Comparison of ENCODE assay signal across 7 mouse cellular contexts in the genomic region with DNA sequence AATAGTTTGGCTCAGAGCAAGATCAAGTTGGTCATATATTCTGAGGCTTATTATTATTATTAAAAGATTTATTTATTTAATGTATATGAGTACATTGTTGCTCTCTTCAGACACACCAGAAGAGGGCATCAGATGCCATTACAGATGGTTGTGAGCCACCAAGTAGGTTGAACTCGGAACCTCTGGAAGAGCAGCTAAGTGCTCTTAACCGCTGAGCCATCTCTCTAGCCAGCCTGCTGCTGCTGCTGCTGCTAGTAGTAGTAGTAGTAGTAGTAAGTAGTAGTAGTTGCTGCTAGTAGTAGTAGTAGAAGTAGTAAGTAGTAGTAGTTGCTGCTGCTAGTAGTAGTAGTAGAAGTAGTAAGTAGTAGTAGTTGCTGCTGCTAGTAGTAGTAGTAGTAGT. TPM values are rescaled to one million over a fixed set of nuclear protein-coding genes. Genes with fewer than 3 reads are reported as not detected.
A peak's percentile ranks its signal among the peaks of the same experiment; 100 is the strongest.
DNase-seq lines count a peak whose midpoint lies in the region; ATAC-seq and TF ChIP-seq lines count a peak whose summit lies in the region.
"Not testable (repeated sequence)": the region's sequence is repeated elsewhere in the genome, so short reads cannot be mapped to it uniquely, and the experiment has no call there.

No protein-coding gene starts in this region.

- H3K4me3 ChIP-seq in heart, embryonic 11.5 days (ENCODE audit: low read depth, low read length) = peak overlapping the region; percentile 55
- H3K4me3 ChIP-seq in hindbrain, embryonic 16.5 days (ENCODE audit: low read length) = peak overlapping the region; percentile 43
- peak overlapping the region; percentile 63 for H3K4me3 ChIP-seq in limb, embryonic 10.5 days
- peak overlapping the region; percentile 61 for H3K4me3 ChIP-seq in liver, postnatal 0 days (ENCODE audit: low read depth, low read length)
- H3K4me3 ChIP-seq in midbrain, embryonic 16.5 days (ENCODE audit: low read depth, low read length) = peak overlapping the region; percentile 57

- peaks cover 15% of the 10 kb centered on the region for H3K4me1 ChIP-seq in heart, embryonic 11.5 days (ENCODE audit: control insufficient read depth, insufficient read depth, low read length)
- peaks cover 16% of the 10 kb centered on the region for H3K4me1 ChIP-seq in hindbrain, embryonic 16.5 days (ENCODE audit: control insufficient read depth, insufficient read depth, low read depth, low read length)
- H3K4me1 ChIP-seq in limb, embryonic 10.5 days = peaks cover 26% of the 10 kb centered on the region
- peaks cover 15% of the 10 kb centered on the region for H3K4me1 ChIP-seq in liver, postnatal 0 days (ENCODE audit: insufficient read depth)
- H3K4me1 ChIP-seq in midbrain, embryonic 16.5 days (ENCODE audit: control insufficient read depth, insufficient read depth, low read length) = peaks cover 15% of the 10 kb centered on the region

- WGBS in heart, embryonic 11.5 days (ENCODE audit: insufficient replicate concordance) = 68% methylated on average over 2 of the region's 2 CpGs
- 72% methylated on average over 2 of the region's 2 CpGs for WGBS in hindbrain, embryonic 16.5 days
- WGBS in limb, embryonic 10.5 days = 77% methylated on average over 2 of the region's 2 CpGs
- 34% methylated on average over 2 of the region's 2 CpGs for WGBS in liver, postnatal 0 days (ENCODE audit: insufficient replicate concordance)
- WGBS in midbrain, embryonic 16.5 days = 82% methylated on average over 2 of the region's 2 CpGs

- peak; percentile 34 for DNase-seq in MN1 (ENCODE audit: low spot score)
- DNase-seq in limb, embryonic 10.5 days (ENCODE audit: low spot score); liver, postnatal 0 days: not testable (repeated sequence)

- ATAC-seq in erythroblast, adult 5-6 weeks (replicated peaks; ENCODE audit: low FRiP score, poor library complexity, severe bottlenecking) = peak; percentile 21
- ATAC-seq in heart, embryonic 11.5 days (replicated peaks; ENCODE audit: insufficient number of reproducible peaks, low FRiP score, low TSS enrichment); hindbrain, embryonic 16.5 days; liver, postnatal 0 days; midbrain, embryonic 16.5 days: not testable (repeated sequence)

- H3K9me3 ChIP-seq in heart, embryonic 11.5 days (replicated peaks; ENCODE audit: control insufficient read depth, low read length); hindbrain, embryonic 16.5 days (ENCODE audit: control insufficient read depth, low read length); limb, embryonic 10.5 days (replicated peaks); liver, postnatal 0 days (ENCODE audit: low read length); midbrain, embryonic 16.5 days (replicated peaks; ENCODE audit: control insufficient read depth, low read length, poor library complexity, severe bottlenecking): not testable (repeated sequence)

- peak overlapping the region; percentile 97 for H3K27ac ChIP-seq in heart, embryonic 11.5 days (ENCODE audit: low read depth, low read length)
- peak overlapping the region; percentile 59; the same call in 1 of the 2 replicates for H3K27ac ChIP-seq in hindbrain, embryonic 16.5 days (ENCODE audit: low read depth, low read length)
- H3K27ac ChIP-seq in limb, embryonic 10.5 days; midbrain, embryonic 16.5 days (ENCODE audit: low read length): not testable (repeated sequence)
- peak overlapping the region; percentile 97 for H3K27ac ChIP-seq in liver, postnatal 0 days (ENCODE audit: low read depth)

- not testable (repeated sequence) for H3K36me3 ChIP-seq in heart, embryonic 11.5 days (ENCODE audit: control insufficient read depth, insufficient read depth, low read length); hindbrain, embryonic 16.5 days (ENCODE audit: control insufficient read depth, insufficient read depth, low read length); limb, embryonic 10.5 days; liver, postnatal 0 days (replicated peaks; ENCODE audit: insufficient read depth, low read length); midbrain, embryonic 16.5 days (ENCODE audit: control insufficient read depth, insufficient read depth, low read length)

- peak; percentile 28; the same call in 1 of the 2 replicates for TF ChIP-seq EP300 in liver, postnatal 0 days (IDR thresholded peaks at IDR 0.05; ENCODE audit: low read depth)

- not testable (repeated sequence) for H3K9ac ChIP-seq in heart, embryonic 11.5 days (ENCODE audit: low read depth, low read length); hindbrain, embryonic 16.5 days (ENCODE audit: low read depth, low read length); midbrain, embryonic 16.5 days (ENCODE audit: low read depth, low read length)
- peak overlapping the region; percentile 73; the same call in 1 of the 2 replicates for H3K9ac ChIP-seq in liver, postnatal 0 days (replicated peaks)

- not testable (repeated sequence) for H3K27me3 ChIP-seq in heart, embryonic 11.5 days (ENCODE audit: control insufficient read depth, insufficient read depth, low read length); hindbrain, embryonic 16.5 days (replicated peaks; ENCODE audit: control insufficient read depth, insufficient read depth, low read length); limb, embryonic 10.5 days (ENCODE audit: low read depth, poor library complexity, severe bottlenecking); liver, postnatal 0 days (ENCODE audit: insufficient read depth, low read length); midbrain, embryonic 16.5 days (ENCODE audit: control insufficient read depth, insufficient read depth, low read depth, low read length)

- H3K4me2 ChIP-seq in heart, embryonic 11.5 days = peak overlapping the region; percentile 75
- peak overlapping the region; percentile 87 for H3K4me2 ChIP-seq in hindbrain, embryonic 16.5 days (ENCODE audit: low read length)
- H3K4me2 ChIP-seq in liver, postnatal 0 days (ENCODE audit: low read depth, low read length) = peak overlapping the region; percentile 90
- peak overlapping the region; percentile 92 for H3K4me2 ChIP-seq in midbrain, embryonic 16.5 days (ENCODE audit: low read length)

- peak; percentile 43 for TF ChIP-seq CTCF in liver, postnatal 0 days (IDR thresholded peaks at IDR 0.05; ENCODE audit: low read depth)

RNA-seq across cellular contexts. Expression of gene Pfas, which starts 3.2 kb away (rescaled TPM):
- total RNA-seq in erythroblast, adult 5-6 weeks (2015; ENCODE audit: low replicate concordance) = 19.6 and 51.7 TPM in 2 replicates
- total RNA-seq in erythroblast, adult 5-6 weeks (2017; ENCODE audit: low replicate concordance) = 18.3 and 36.7 TPM in 2 replicates
- polyA plus RNA-seq in heart, embryonic 11.5 days (2014; fragmentation: Nextera tagmentation; extraction: Ambion mirVana) = 17.3 and 24.0 TPM in 2 replicates
- 12.9 and 16.4 TPM in 2 replicates for polyA plus RNA-seq in hindbrain, embryonic 16.5 days (2015; fragmentation: Nextera tagmentation; extraction: Ambion mirVana)
- polyA plus RNA-seq in limb, embryonic 10.5 days (2016; fragmentation: Nextera tagmentation; extraction: Ambion mirVana) = 66.5 and 70.0 TPM in 2 replicates
- 8.9 and 10.6 TPM in 2 replicates for polyA plus RNA-seq in liver, postnatal 0 days (2015; fragmentation: Nextera tagmentation; extraction: Ambion mirVana)
- polyA plus RNA-seq in midbrain, embryonic 16.5 days (2015; fragmentation: Nextera tagmentation; extraction: Ambion mirVana) = 15.8 and 16.8 TPM in 2 replicates

RNA-seq across cellular contexts. Expression of gene Ctc1, which starts 4.3 kb away (rescaled TPM):
- total RNA-seq in erythroblast, adult 5-6 weeks (2015; ENCODE audit: low replicate concordance) = 14.4 and 26.5 TPM in 2 replicates
- total RNA-seq in erythroblast, adult 5-6 weeks (2017; ENCODE audit: low replicate concordance) = 6.4 and 8.9 TPM in 2 replicates
- polyA plus RNA-seq in heart, embryonic 11.5 days (2014; fragmentation: Nextera tagmentation; extraction: Ambion mirVana) = 41.3 and 48.3 TPM in 2 replicates
- 62.9 and 66.0 TPM in 2 replicates for polyA plus RNA-seq in hindbrain, embryonic 16.5 days (2015; fragmentation: Nextera tagmentation; extraction: Ambion mirVana)
- polyA plus RNA-seq in limb, embryonic 10.5 days (2016; fragmentation: Nextera tagmentation; extraction: Ambion mirVana) = 103 and 104 TPM in 2 replicates
- polyA plus RNA-seq in liver, postnatal 0 days (2015; fragmentation: Nextera tagmentation; extraction: Ambion mirVana) = 7.4 and 7.6 TPM in 2 replicates
- 66.5 and 67.0 TPM in 2 replicates for polyA plus RNA-seq in midbrain, embryonic 16.5 days (2015; fragmentation: Nextera tagmentation; extraction: Ambion mirVana)

RNA-seq across cellular contexts. Expression of gene Aurkb, which starts 34.0 kb away (rescaled TPM):
- 32.9 and 35.3 TPM in 2 replicates for total RNA-seq in erythroblast, adult 5-6 weeks (2015; ENCODE audit: low replicate concordance)
- 74.0 and 102 TPM in 2 replicates for total RNA-seq in erythroblast, adult 5-6 weeks (2017; ENCODE audit: low replicate concordance)
- polyA plus RNA-seq in heart, embryonic 11.5 days (2014; fragmentation: Nextera tagmentation; extraction: Ambion mirVana) = 89.2 and 89.6 TPM in 2 replicates
- 26.9 and 32.2 TPM in 2 replicates for polyA plus RNA-seq in hindbrain, embryonic 16.5 days (2015; fragmentation: Nextera tagmentation; extraction: Ambion mirVana)
- polyA plus RNA-seq in limb, embryonic 10.5 days (2016; fragmentation: Nextera tagmentation; extraction: Ambion mirVana) = 214 and 217 TPM in 2 replicates
- polyA plus RNA-seq in liver, postnatal 0 days (2015; fragmentation: Nextera tagmentation; extraction: Ambion mirVana) = 41.3 and 45.9 TPM in 2 replicates
- polyA plus RNA-seq in midbrain, embryonic 16.5 days (2015; fragmentation: Nextera tagmentation; extraction: Ambion mirVana) = 12.6 and 15.4 TPM in 2 replicates

RNA-seq across cellular contexts. Expression of gene Rangrf, which starts 36.5 kb away (rescaled TPM):
- 11.5 and 18.8 TPM in 2 replicates for total RNA-seq in erythroblast, adult 5-6 weeks (2015; ENCODE audit: low replicate concordance)
- total RNA-seq in erythroblast, adult 5-6 weeks (2017; ENCODE audit: low replicate concordance) = 5.0 and 16.0 TPM in 2 replicates
- polyA plus RNA-seq in heart, embryonic 11.5 days (2014; fragmentation: Nextera tagmentation; extraction: Ambion mirVana) = 67.0 and 70.6 TPM in 2 replicates
- polyA plus RNA-seq in hindbrain, embryonic 16.5 days (2015; fragmentation: Nextera tagmentation; extraction: Ambion mirVana) = 30.0 and 36.9 TPM in 2 replicates
- 88.6 and 115 TPM in 2 replicates for polyA plus RNA-seq in limb, embryonic 10.5 days (2016; fragmentation: Nextera tagmentation; extraction: Ambion mirVana)
- polyA plus RNA-seq in liver, postnatal 0 days (2015; fragmentation: Nextera tagmentation; extraction: Ambion mirVana) = 9.4 and 11.2 TPM in 2 replicates
- polyA plus RNA-seq in midbrain, embryonic 16.5 days (2015; fragmentation: Nextera tagmentation; extraction: Ambion mirVana) = 23.3 and 24.8 TPM in 2 replicates

RNA-seq across cellular contexts. Expression of gene Slc25a35, which starts 43.5 kb away (rescaled TPM):
- 0.84 and 8.3 TPM in 2 replicates for total RNA-seq in erythroblast, adult 5-6 weeks (2015; ENCODE audit: low replicate concordance)
- 0.94 TPM in 1 of 2 replicates, not detected in the other for total RNA-seq in erythroblast, adult 5-6 weeks (2017; ENCODE audit: low replicate concordance)
- 1.5 and 1.6 TPM in 2 replicates for polyA plus RNA-seq in heart, embryonic 11.5 days (2014; fragmentation: Nextera tagmentation; extraction: Ambion mirVana)
- 2.3 and 3.4 TPM in 2 replicates for polyA plus RNA-seq in hindbrain, embryonic 16.5 days (2015; fragmentation: Nextera tagmentation; extraction: Ambion mirVana)
- 2.4 and 3.2 TPM in 2 replicates for polyA plus RNA-seq in limb, embryonic 10.5 days (2016; fragmentation: Nextera tagmentation; extraction: Ambion mirVana)
- 0.60 and 0.94 TPM in 2 replicates for polyA plus RNA-seq in liver, postnatal 0 days (2015; fragmentation: Nextera tagmentation; extraction: Ambion mirVana)
- polyA plus RNA-seq in midbrain, embryonic 16.5 days (2015; fragmentation: Nextera tagmentation; extraction: Ambion mirVana) = 1.4 and 1.6 TPM in 2 replicates
